Mouse (Mus musculus) hindbrain, embryonic 12.5 days (tissue): ENCODE data around the gene Nemp1. TPM values are rescaled to one million over a fixed set of nuclear protein-coding genes. Genes with fewer than 3 reads are reported as not detected.

ENCODE experiments used
- ATAC-seq: fragments of 200-750 bp; cut with Nextera tagmentation; 2 replicates; pipeline ENCODE4 v1.8.0; 2017; ENCODE audit warnings: moderate TSS enrichment; ENCODE audit not compliant: low FRiP score
- H3K27ac ChIP-seq: fragments of 300-500 bp; sonication (generic); 2 replicates; pipeline ENCODE4 v1.5.1; 2016; ENCODE audit warnings: mild to moderate bottlenecking
- H3K27me3 ChIP-seq: fragments of 300-500 bp; sonication (generic); 2 replicates; pipeline ENCODE4 v1.6.1; 2016; ENCODE audit warnings: mild to moderate bottlenecking
- H3K36me3 ChIP-seq: fragments of 300-500 bp; sonication (generic); 2 replicates; pipeline ENCODE4 v1.6.1; 2016; ENCODE audit warnings: mild to moderate bottlenecking
- H3K4me1 ChIP-seq: fragments of 300-500 bp; sonication (generic); 2 replicates; pipeline ENCODE4 v1.6.1; 2016
- H3K4me2 ChIP-seq: fragments of 300-500 bp; sonication (generic); replicated peaks from 2 replicates; pipeline ENCODE4 v1.6.1; 2016; ENCODE audit warnings: mild to moderate bottlenecking
- H3K4me3 ChIP-seq: fragments of 300-500 bp; sonication (generic); 2 replicates; pipeline ENCODE4 v1.5.1; 2016; ENCODE audit warnings: mild to moderate bottlenecking
- H3K9ac ChIP-seq: fragments of 300-500 bp; sonication (generic); 2 replicates; pipeline ENCODE4 v1.6.1; 2016; ENCODE audit warnings: mild to moderate bottlenecking, moderate library complexity
- H3K9me3 ChIP-seq: fragments of 300-500 bp; sonication (generic); replicated peaks from 2 replicates; pipeline ENCODE4 v1.6.1; 2016; ENCODE audit warnings: mild to moderate bottlenecking
- WGBS: fragments of 180-500 bp; shearing (Covaris S2); methylation state at CpG from one replicate; pipeline ENCODE4 v1.1.7; 2016; 5-methylcytosine and 5-hydroxymethylcytosine counted together
- polyA plus RNA-seq: library from polyadenylated mRNA; unstranded; fragments of >200 nt; fragmentation: Nextera tagmentation; extraction: Ambion mirVana; gene quantifications from 2 replicates; pipeline ENCODE4 v1.2.1, GENCODE M21; 2016

Nemp1 gene
- polyA plus RNA-seq, 1 experiment from 2014 or later: 8.9 TPM

DNA sequence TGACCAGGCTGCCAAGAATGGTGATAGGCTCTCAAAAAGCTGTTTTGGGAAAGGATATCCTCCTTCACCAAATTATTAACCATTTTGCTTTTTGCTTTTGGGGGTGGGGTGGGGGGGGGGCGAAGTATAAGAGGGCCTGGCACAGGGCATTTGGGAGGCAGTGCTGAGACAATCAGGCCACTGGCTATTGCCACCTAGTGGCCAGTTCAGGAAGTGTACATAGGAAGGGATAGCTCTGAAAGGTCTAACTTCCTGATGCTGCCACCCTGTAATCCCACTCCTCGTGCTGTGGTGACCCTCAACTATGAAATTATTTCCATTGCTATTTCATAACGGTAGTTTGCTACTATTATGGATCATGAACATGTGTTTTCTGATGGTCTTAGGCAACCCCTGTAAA is 40.3 kb upstream of the Nemp1 start:
- WGBS: 91% methylated on average over 3 of the region's 3 CpGs
- H3K9me3 ChIP-seq: 0 out of 2 replicates have a peak, but pooled peaks cover 6% of the 10 kb centered on the region
- H3K36me3 ChIP-seq: no peaks in the 10 kb centered on the region
- H3K4me1 ChIP-seq: peaks cover 8% of the 10 kb centered on the region
- no peak for ATAC-seq
- H3K27ac ChIP-seq: no peak overlapping the region
- no peaks in the 10 kb centered on the region for H3K27me3 ChIP-seq
- H3K4me3 ChIP-seq: no peak overlapping the region
- H3K9ac ChIP-seq: no peak overlapping the region
- no peak overlapping the region for H3K4me2 ChIP-seq

DNA sequence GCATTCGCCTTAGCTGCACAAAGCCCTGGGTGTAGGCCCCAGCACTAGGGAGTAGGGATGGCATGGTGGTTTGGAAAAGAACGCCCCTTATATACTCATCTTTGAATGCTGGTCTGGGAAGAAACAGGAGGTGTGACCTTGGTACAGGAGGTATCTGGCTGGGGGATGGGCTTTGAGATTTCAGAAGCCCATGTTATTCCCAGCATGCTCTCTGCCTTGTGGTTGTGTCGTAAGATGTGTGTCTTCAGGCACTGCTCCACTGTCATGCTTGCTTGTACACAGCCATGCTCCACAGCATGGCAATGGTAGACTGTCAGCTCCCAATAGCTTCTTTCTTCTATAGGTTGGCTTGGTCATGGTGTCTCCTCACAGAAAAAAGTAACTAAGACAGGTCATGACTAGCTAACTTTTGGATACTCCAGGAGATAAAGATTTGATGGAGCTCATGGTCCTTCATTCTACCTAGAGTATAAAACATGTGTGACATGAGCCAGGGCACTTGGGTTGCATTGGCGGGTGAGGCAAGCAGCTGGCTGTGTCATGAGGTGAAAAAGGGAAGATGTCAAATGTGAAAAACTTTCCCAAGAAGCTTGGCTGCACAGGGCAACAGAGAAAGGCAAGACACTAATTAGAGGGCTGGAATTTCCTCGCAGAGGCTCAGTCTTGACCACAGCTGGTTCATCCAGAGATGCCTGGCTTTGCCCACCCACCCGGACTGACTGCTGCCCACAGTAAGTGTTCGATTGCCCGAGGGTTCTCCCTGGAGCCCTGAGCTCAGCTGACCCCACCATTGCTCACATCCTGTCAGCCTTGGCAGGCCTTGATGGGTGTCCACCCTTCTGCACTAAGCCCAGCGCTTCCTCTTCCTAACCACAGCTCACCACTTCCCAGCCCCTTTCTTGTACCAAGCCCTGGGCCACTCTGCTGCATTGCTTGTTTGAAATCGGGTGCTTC is 35.2 kb upstream of the Nemp1 start:
- Histone ChIP-seq H3K4me3 (no peak overlapping the region), H3K27me3 (no peaks in the 10 kb centered on the region), H3K4me1 (no peaks in the 10 kb centered on the region), H3K9me3 (0 out of 2 replicates have a peak, but pooled peaks cover 3% of the 10 kb centered on the region), H3K9ac (no peak overlapping the region), H3K27ac (no peak overlapping the region), H3K36me3 (no peaks in the 10 kb centered on the region), H3K4me2 (no peak overlapping the region)
- 85% methylated on average over 10 of the region's 10 CpGs for WGBS
- ATAC-seq: no peak

DNA sequence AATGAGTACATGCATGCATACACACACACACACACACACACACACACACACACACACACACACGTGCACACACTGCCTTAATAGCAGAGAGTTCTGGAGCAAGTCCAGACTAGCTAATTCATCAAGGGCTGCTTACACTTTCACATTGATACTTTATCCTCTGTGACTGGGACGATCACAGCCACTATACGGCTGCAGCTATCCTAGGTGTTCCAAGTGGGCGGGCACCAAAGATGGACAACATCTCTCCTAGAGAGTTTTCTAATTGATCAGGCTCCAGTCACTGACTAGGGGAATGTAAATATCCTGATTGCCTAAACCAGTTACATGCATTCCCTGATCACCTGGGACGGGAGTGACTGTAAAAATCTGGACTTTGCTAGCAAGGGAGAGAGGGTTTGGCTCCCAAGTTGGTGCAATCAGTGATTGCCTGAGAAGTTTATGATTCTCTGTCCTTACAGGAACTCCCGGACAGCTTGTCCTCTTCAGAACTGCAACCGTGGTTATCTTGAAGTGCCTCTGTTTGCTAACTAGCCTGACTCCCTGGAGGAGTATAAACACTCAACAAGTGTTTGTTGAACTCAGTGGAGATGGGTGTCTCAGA is 33.9 kb upstream of the Nemp1 start:
- 80% methylated on average over 7 of the region's 7 CpGs for WGBS
- no peak overlapping the region for H3K27ac ChIP-seq
- H3K9me3 ChIP-seq: no peaks in the 10 kb centered on the region
- H3K36me3 ChIP-seq: no peaks in the 10 kb centered on the region
- H3K4me2 ChIP-seq: no peak overlapping the region
- H3K9ac ChIP-seq: no peak overlapping the region
- no peaks in the 10 kb centered on the region for H3K27me3 ChIP-seq
- H3K4me1 ChIP-seq: no peaks in the 10 kb centered on the region
- no peak for ATAC-seq
- H3K4me3 ChIP-seq: no peak overlapping the region

DNA sequence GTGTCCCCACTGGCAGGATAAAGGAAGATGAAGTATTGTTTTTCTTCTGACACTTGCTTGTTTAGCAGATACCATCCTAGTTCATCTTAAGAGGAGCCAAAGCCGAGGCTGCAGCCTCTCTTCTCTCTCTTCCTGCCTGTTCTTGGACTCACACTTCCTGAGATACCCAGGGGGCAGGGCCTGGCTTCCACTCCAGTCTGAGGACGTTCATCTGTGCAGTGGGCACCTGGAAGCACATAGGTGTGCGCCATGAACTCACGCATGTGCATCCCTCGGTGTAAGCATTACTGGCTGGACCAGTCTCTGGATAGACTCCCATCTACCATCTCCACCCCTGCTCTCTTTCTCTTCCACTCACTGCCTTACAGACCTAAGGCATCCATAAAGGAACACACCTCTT is 26.3 kb upstream of the Nemp1 start:
- no peak overlapping the region for H3K4me2 ChIP-seq
- WGBS: 76% methylated on average over 5 of the region's 5 CpGs

DNA sequence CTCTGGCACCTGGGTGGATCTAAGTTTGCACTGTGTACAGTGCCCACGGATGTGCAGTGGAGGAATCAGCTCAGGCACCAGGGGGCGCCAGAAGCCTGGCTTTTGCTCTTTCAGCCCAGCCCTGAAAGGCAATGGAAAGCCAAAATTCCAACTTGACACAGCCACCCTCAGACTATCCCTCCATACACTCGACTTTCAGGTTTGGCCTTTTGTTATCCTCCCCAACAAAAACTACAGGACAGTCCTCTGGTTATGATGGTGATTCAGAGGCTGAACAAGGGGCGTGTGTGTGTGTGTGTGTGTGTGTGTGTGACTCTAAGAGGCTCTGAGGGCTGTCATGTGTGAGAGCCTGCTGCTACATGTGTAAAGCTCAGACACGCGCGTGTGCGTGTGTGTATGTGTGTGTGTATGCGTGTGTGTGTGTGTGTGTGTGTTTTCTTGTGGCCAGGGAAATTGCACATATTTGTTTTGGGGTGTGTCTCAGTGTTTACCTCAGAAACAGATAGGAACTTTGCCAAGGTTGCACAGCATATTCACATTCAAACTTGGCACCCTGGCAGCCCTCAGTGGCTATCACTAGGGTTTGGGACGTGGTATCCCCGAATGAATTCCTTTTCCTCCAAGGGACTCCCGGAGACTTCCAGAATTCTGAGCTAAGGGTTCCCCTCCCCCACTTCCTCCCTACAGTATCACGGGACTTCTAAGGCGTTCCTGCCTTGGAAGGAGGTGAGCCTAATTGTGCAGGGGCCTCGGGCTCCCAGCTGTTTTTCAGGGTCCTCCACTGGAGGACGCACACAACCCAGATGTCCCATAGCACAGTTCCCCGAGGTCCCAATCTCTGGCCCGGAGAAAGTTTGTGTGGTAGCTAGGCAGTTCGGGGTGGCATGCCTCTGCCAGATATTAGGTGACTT is 24.6 kb upstream of the Nemp1 start:
- Histone ChIP-seq H3K4me2 (peak overlapping the region; percentile 56), H3K4me3 (peak overlapping the region; percentile 32), H3K27ac (peak overlapping the region; percentile 62), H3K4me1 (peaks cover 20% of the 10 kb centered on the region), H3K9me3 (no peaks in the 10 kb centered on the region), H3K27me3 (peaks cover 49% of the 10 kb centered on the region), H3K9ac (no peak overlapping the region), H3K36me3 (no peaks in the 10 kb centered on the region)
- ATAC-seq: peak; percentile 57; the same call in 1 of the 2 replicates
- 9% methylated on average over 19 of the region's 19 CpGs for WGBS

More for the DNA sequence above, 26.3 kb upstream of the Nemp1 start:
- Histone ChIP-seq H3K4me1 (peaks cover 20% of the 10 kb centered on the region), H3K27ac (no peak overlapping the region), H3K9ac (no peak overlapping the region), H3K4me3 (no peak overlapping the region), H3K36me3 (no peaks in the 10 kb centered on the region), H3K27me3 (peaks cover 49% of the 10 kb centered on the region), H3K9me3 (no peaks in the 10 kb centered on the region)
- ATAC-seq: no peak

DNA sequence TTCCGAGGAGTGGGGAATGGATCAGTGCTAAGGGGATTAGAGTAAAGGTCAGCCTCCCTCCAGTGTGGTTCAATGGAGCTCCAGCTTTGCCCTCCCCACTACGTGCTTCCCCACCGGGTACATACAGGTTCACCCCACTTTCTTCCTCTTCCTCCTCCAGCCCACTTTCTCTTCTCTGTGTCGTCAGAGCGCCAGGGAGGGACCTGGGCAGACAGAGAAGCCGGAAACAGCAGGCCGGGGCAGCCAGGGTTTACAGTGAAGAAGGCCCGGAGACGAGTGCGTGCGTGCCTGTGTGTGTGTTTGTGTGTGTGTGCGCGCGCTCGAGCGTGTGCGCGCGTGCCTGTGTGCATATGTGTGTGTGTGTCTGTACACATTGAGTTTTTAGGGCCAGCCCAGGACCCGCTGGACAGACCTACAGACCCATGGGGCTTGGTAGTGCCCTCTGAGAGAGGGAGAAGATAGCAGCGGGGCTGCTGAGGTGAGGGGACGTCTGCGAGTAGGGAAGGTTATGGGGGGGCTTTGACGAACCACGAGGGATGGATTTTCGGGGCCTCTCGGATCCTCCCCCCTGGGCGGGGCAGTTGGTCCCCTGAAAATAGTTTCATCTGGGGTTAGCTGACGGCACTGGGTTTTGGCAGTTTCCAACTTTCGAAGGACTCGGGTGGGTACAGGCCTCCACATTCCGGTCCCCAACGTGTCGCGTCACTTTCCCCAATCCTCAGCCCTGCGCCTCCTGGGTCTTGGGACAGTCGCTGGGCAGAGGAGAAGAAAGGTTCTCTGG is 23.7 kb upstream of the Nemp1 start, which contains the start of gene Stat6:
Gene Stat6 (plus strand): TSS at position 215 of the 781 bp plus-strand sequence.
- peak within 1 kb of the TSS; percentile 66 for H3K9ac ChIP-seq
- H3K27ac ChIP-seq: peak within 1 kb of the TSS; percentile 62
- 3% methylated on average over 37 of the region's 37 CpGs for WGBS
- peaks cover 20% of the 10 kb centered on the region for H3K4me1 ChIP-seq
- peak within 1 kb of the TSS; percentile 56 for H3K4me2 ChIP-seq
- no peaks in the 10 kb centered on the region for H3K36me3 ChIP-seq
- ATAC-seq: peak; percentile 44
- peaks cover 49% of the 10 kb centered on the region for H3K27me3 ChIP-seq
- H3K9me3 ChIP-seq: no peaks in the 10 kb centered on the region
- peak within 1 kb of the TSS; percentile 32 for H3K4me3 ChIP-seq

DNA sequence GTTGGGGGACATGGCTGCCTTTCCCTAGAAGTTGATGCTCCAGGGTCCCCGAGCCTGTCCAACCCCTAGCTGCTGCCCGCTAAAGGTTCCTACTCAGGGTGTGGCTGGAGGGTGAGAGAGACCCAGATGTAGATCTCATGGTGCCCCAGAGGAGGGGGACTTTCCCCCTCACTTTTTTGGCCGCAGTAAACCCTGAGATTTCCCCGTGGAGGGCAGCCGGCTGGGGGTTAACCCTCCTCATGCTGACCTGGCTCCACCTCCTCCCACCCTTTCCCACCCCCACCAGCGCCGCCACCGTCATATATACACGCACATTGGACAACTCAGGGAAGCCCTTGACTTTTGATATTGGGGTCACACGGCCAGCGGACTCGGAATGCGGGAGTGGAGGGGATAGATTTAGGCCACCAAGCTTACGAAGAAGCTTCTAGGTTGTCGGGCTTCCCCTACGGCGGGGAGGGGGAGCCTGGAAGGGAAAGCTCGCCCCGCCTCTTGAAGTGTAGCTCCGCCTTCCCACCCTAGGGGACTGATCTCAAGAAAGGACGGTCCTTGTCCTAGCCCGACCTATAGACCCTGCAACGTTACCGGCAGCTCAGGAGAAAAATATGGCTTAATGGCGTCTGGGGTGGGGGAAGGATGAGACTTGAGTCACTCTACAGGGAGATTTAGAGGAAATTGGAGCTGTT is 23.0 kb upstream of the Nemp1 start:
- WGBS: under 1% methylated on average over 25 of the region's 25 CpGs
- H3K4me3 ChIP-seq: peak overlapping the region; percentile 32
- no peak overlapping the region for H3K27ac ChIP-seq
- H3K4me1 ChIP-seq: peaks cover 20% of the 10 kb centered on the region
- no peaks in the 10 kb centered on the region for H3K9me3 ChIP-seq
- H3K9ac ChIP-seq: peak overlapping the region; percentile 66
- ATAC-seq: peak; percentile 15; the same call in 1 of the 2 replicates
- H3K36me3 ChIP-seq: no peaks in the 10 kb centered on the region
- H3K4me2 ChIP-seq: peak overlapping the region; percentile 56
- H3K27me3 ChIP-seq: peaks cover 49% of the 10 kb centered on the region

DNA sequence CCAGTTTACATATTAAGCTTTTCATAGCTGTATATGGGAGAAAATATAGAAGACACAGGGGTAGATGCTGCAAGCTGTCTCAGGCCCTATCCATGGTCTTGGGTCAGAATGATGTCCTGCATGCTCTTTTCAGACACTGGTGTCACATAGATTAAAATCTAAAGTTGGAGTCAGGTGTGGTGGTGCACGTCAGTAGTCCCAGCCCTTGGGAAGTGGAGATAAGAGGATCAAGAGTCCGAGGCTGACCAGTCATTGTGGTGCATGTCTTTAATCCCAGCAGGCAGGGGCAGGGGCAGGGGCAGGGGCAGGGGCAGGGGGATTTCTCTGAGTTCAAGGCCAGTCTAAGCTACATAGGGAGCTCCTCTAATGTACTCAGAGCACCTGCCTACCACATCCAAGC is 20.9 kb upstream of the Nemp1 start:
- H3K4me1 ChIP-seq: peaks cover 20% of the 10 kb centered on the region
- no peaks in the 10 kb centered on the region for H3K9me3 ChIP-seq
- H3K27ac ChIP-seq: no peak overlapping the region
- peaks cover 39% of the 10 kb centered on the region for H3K27me3 ChIP-seq
- no peak overlapping the region for H3K9ac ChIP-seq
- H3K4me3 ChIP-seq: no peak overlapping the region
- H3K4me2 ChIP-seq: no peak overlapping the region
- WGBS: 55% methylated on average over 2 of the region's 2 CpGs
- ATAC-seq: no peak
- H3K36me3 ChIP-seq: no peaks in the 10 kb centered on the region

DNA sequence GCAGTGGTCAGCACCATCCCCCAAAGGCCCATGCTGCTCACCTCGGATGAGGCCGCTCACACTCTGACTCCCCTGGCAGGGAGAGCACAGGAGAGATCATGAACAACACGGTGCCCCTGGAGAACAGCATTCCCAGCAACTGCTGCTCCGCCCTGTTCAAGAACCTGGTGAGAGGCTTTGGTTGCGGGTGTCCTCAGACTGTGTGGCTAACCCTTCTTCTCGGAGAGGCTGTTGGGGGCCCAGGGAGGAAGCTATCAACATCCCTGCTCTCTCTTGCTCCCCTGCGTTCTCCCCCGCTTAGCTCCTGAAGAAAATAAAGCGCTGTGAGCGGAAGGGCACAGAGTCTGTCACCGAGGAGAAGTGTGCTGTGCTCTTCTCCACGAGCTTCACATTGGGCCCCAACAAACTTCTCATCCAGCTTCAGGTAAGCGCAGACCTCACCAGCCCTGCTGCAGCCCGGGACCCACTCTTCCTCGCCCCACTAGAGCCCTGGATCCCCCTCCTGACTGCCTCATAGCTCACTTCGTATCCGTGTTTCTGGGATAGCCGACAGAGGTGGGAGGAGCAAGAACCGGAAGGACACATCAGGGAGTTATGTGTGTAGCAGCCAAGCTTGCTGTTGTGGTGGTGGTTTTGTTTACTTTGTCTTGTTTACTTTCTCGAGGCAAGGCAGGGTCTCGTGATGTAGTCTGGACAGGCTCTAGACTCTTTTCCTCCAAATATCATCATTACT is 13.6 kb upstream of the Nemp1 start:
- Histone ChIP-seq H3K4me3 (no peak overlapping the region), H3K9me3 (no peaks in the 10 kb centered on the region), H3K4me2 (peak overlapping the region; percentile 14; the same call in 1 of the 2 replicates), H3K36me3 (no peaks in the 10 kb centered on the region), H3K4me1 (no peaks in the 10 kb centered on the region), H3K27ac (no peak overlapping the region), H3K9ac (no peak overlapping the region), H3K27me3 (peaks cover 2% of the 10 kb centered on the region; the same call in 1 of the 2 replicates)
- ATAC-seq: no peak
- 54% methylated on average over 21 of the region's 21 CpGs for WGBS

DNA sequence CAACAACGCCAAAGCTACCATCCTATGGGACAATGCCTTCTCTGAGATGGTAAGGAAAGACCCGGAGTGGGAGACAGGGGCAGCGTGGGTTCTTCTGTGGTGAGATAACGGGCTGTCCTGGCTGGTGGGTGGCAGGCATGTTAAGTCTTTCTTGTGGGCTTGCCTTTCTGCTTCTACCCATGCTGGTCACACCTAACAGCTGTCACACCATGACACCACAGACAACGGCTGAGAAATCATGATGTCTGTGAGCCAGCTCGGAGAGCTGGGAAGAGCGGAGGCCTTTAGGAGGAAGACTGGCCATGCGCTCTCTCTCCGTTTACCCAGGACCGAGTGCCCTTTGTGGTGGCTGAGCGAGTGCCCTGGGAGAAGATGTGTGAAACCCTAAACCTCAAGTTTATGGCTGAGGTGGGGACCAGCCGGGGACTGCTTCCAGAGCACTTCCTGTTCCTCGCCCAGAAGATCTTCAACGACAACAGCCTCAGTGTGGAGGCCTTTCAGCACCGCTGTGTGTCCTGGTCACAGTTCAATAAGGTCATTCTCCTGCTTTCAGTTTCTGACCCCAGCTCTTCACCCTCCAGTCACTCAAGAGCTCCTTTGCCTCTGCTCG is 11.6 kb upstream of the Nemp1 start:
- Histone ChIP-seq H3K4me1 (no peaks in the 10 kb centered on the region), H3K27ac (no peak overlapping the region), H3K27me3 (peaks cover 12% of the 10 kb centered on the region), H3K9me3 (no peaks in the 10 kb centered on the region), H3K9ac (no peak overlapping the region), H3K4me2 (no peak overlapping the region), H3K36me3 (no peaks in the 10 kb centered on the region), H3K4me3 (no peak overlapping the region)
- 67% methylated on average over 16 of the region's 16 CpGs for WGBS
- no peak for ATAC-seq
